Comparison of ENCODE assay signal across 9 mouse cellular contexts in genomic region chr8:62950709-62951108, GRCm38 (mm10). TPM values are rescaled to one million over a fixed set of nuclear protein-coding genes. Genes with fewer than 3 reads are reported as not detected.
DNase-seq lines count a peak whose midpoint lies in the region; ATAC-seq and TF ChIP-seq lines count a peak whose summit lies in the region.
"Had no signal": no experiment of that assay in that cellular context is flagged by ENCODE, and none has a peak within 500 bp of the region (broad histone marks: within the 10 kb centered on the region; RNA-seq: fewer than 3 reads in every experiment).

Spock3 (plus strand) TSS chr8:62951009.

- no peak for TF ChIP-seq POLR2A in olfactory bulb, adult 2 months (IDR thresholded peaks at IDR 0.05; ENCODE audit: insufficient read depth, low read depth, low read length)

- intact Hi-C loops in left cerebral cortex, postnatal 36 days (cut with DNase I), result no loop called here

- H3K27ac ChIP-seq in lung, embryonic 14.5 days (ENCODE audit: low read depth), result no peak within 1 kb of the TSS
- peak within 1 kb of the TSS; percentile 59 for H3K27ac ChIP-seq in forebrain, postnatal 0 days (ENCODE audit: low read depth, low read length)
- H3K27ac ChIP-seq in olfactory bulb, adult 2 months (ENCODE audit: insufficient read depth, low read depth, low read length), result peak within 1 kb of the TSS; percentile 62

- no peaks in the 10 kb centered on the region for H3K9me3 ChIP-seq in lung, embryonic 14.5 days (ENCODE audit: low read depth, low read length)
- no peaks in the 10 kb centered on the region for H3K9me3 ChIP-seq in forebrain, postnatal 0 days (ENCODE audit: low read length)

- TF ChIP-seq CTCF in lung, embryonic 14.5 days (IDR thresholded peaks at IDR 0.05; ENCODE audit: low read depth), result no peak
- TF ChIP-seq CTCF in forebrain, postnatal 0 days (IDR thresholded peaks at IDR 0.05; ENCODE audit: low read depth), result no peak
- no peak for TF ChIP-seq CTCF in olfactory bulb, adult 2 months (IDR thresholded peaks at IDR 0.05; ENCODE audit: insufficient read depth, low read depth, low read length)

- no peak for ATAC-seq in lung, embryonic 14.5 days (ENCODE audit: insufficient read depth)
- peak; percentile 28; the same call in 1 of the 2 replicates for ATAC-seq in forebrain, postnatal 0 days

- H3K4me2 ChIP-seq in lung, embryonic 14.5 days, result peak within 1 kb of the TSS; percentile 95
- H3K4me2 ChIP-seq in forebrain, postnatal 0 days (ENCODE audit: low read depth), result peak within 1 kb of the TSS; percentile 90

- H3K36me3 ChIP-seq in lung, embryonic 14.5 days (ENCODE audit: insufficient read depth), result no peaks in the 10 kb centered on the region
- no peaks in the 10 kb centered on the region for H3K36me3 ChIP-seq in forebrain, postnatal 0 days (ENCODE audit: insufficient read depth)

- H3K27me3 ChIP-seq in lung, embryonic 14.5 days (ENCODE audit: insufficient read depth, low read length), result peaks cover 6% of the 10 kb centered on the region
- no peaks in the 10 kb centered on the region for H3K27me3 ChIP-seq in forebrain, postnatal 0 days (ENCODE audit: insufficient read depth, low read length)

- peak within 1 kb of the TSS; percentile 46 for H3K4me3 ChIP-seq in lung, embryonic 14.5 days (ENCODE audit: low read depth, low read length)
- H3K4me3 ChIP-seq in forebrain, postnatal 0 days (ENCODE audit: low read depth, low read length), result peak within 1 kb of the TSS; percentile 59
- H3K4me3 ChIP-seq in olfactory bulb, adult 2 months (ENCODE audit: insufficient read depth, low read depth, low read length), result peak within 1 kb of the TSS; percentile 59

- no peaks in the 10 kb centered on the region for H3K4me1 ChIP-seq in lung, embryonic 14.5 days (ENCODE audit: insufficient read depth)
- H3K4me1 ChIP-seq in forebrain, postnatal 0 days (ENCODE audit: insufficient read depth), result no peaks in the 10 kb centered on the region
- no peaks in the 10 kb centered on the region for H3K4me1 ChIP-seq in olfactory bulb, adult 2 months (ENCODE audit: control insufficient read depth, insufficient read depth, low read length)

- 31% methylated on average over 2 of the region's 2 CpGs for WGBS in lung, embryonic 14.5 days
- 31% methylated on average over 2 of the region's 2 CpGs for WGBS in forebrain, postnatal 0 days
- WGBS in olfactory bulb, adult 2 months, result 37% methylated on average over 2 of the region's 2 CpGs

- peak within 1 kb of the TSS; percentile 23; the same call in 1 of the 2 replicates for H3K9ac ChIP-seq in lung, embryonic 14.5 days
- peak within 1 kb of the TSS; percentile 78 for H3K9ac ChIP-seq in forebrain, postnatal 0 days

- no peak for DNase-seq in lung, embryonic 14.5 days
- DNase-seq in lung, postnatal 36 days, result no peak
- DNase-seq in forebrain, postnatal 0 days, result peak; percentile 25
- DNase-seq in left cerebral cortex, postnatal 36 days (ENCODE audit: low spot score in 2 of 2), result no peak
- DNase-seq in kidney, adult 11 months, result no peak
- DNase-seq in frontal cortex, postnatal 25 days (ENCODE audit: low spot score in 2 of 2), result no peak
- DNase-seq in lung, postnatal 4 days, result no peak

RNA-seq across cellular contexts. Expression of gene Spock3, which starts in this region (rescaled TPM):
- 0.78 and 1.2 TPM in 2 replicates for polyA plus RNA-seq in lung, embryonic 14.5 days (2014; fragmentation: Nextera tagmentation; extraction: Ambion mirVana)
- 42.1 and 56.4 TPM in 2 replicates for total RNA-seq in forebrain, postnatal 0 days (2014; rRNA removed)
- 40.5 and 62.3 TPM in 2 replicates for polyA plus RNA-seq in forebrain, postnatal 0 days (2015; fragmentation: Nextera tagmentation; extraction: Ambion mirVana)
- total RNA-seq in left cerebral cortex, postnatal 36 days (2021), result 10 to 100 TPM; 72.5 to 73.6 TPM
- not detected in 2 replicates for polyA plus RNA-seq in olfactory bulb, adult 2 months (2012; ENCODE audit: insufficient read depth, insufficient read length, low replicate concordance, missing spikeins)
- total RNA-seq: hematopoietic stem cell, adult 5-6 weeks had no signal
